Mouse (Mus musculus): ENCODE measurements around the gene Samsn1.

DNA sequence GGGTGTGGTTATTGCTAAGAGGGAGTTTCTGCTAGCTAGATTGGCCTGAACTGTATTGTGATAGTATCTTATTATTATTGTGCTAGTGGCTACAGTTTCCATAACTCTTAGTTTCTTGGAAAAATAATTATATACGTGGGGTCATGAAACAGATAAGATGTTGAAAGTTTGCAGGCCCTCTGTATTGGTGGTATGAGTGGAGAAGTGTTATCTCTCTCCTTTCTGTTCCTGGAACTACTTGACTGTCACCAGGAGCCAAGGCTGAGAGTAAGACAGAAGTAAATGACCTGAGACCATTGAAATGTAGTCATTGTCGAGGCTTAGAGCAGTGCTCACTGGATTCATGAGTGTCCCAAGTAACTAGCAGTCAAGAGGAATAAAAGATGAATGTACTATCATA is 169.6 kb downstream of the Samsn1 start:
- TF ChIP-seq CTCF (IDR thresholded peaks at IDR 0.05; ENCODE audit: low read depth) (no peak), EP300 (IDR thresholded peaks at IDR 0.05; ENCODE audit: low read depth) (no peak)

Measured in heart, postnatal 0 days (tissue).